Mouse (Mus musculus) spleen, adult 2 months (tissue): ENCODE measurements around the gene Slc39a11.

ENCODE experiments used
- CTCF ChIP-seq: fragments of 200-500 bp; IDR thresholded peaks from 2 replicates; pipeline ENCODE4 v1.5.1; 2011; ENCODE audit warnings: mild to moderate bottlenecking, inconsistent platforms; ENCODE audit not compliant: insufficient read depth, insufficient read length, insufficient replicate concordance; ENCODE audit errors: extremely low read depth
- POLR2A ChIP-seq: fragments of 200-500 bp; IDR thresholded peaks from 2 replicates; pipeline ENCODE4 v1.6.1; 2011; ENCODE audit warnings: low read depth, low read length, inconsistent platforms

DNA sequence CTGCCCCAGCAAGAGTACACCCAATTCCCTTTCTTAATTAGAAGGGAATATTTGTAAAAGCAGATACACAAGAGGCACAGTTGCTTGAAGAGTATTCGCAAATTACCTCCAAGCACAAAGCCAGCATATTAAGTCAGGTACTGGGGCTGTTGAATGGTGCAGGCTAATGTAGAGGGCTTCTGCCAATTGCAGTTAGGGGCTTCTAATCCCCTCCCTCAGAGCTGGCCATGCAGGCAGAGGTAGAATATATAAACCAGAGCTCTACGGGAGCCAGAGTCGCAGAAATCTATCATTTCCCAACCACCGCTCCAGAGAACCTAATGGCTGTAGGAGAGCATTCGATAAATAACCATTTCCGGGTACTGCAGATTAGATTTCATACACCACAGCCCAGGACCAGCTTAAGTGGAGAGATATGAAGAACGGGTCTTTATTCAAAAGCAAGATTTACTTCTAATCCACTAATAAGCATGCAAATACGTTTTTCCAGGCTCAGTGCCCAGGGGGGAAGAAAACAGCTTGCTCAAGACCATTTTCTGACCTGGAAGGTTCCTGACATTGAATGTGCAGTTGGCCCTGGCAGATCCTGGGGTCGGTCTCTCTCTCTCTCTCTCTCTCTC lies 302.9 kb downstream of the Slc39a11 start:
- TF ChIP-seq CTCF = no peak
- TF ChIP-seq POLR2A = no peak
